Mouse (Mus musculus): Measurements from ENCODE around the gene Olfr112. TPM values are rescaled to one million over a fixed set of nuclear protein-coding genes. Genes with fewer than 3 reads are reported as not detected.

The Olfr112 gene
- not detected for polyA plus RNA-seq (2017; shearing (Covaris generic))

DNA sequence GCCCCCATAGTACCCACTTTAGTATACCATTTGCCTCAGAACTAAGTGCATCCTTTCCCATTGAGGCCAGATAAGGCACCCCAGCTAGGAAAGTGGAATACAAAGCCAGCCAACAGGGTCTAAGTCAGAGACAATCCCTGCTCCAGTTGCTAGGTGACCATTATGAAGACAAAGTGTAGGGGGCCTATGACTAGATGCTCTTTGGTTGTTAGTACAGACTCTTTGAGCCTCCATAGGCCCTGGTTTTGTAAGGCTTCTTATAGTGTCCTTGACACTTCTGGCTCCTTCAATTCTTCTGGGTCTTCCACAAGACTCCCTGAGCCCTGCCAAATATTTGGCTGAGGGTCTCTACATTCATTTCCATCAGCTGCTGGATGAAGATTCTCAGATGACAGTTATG, at the start of gene Olfr112:
Gene Olfr112 (minus strand): TSS at position 101 of the 400 bp plus-strand sequence.

GRCm38 (mm10) chr17:37592643-37593042, 23.4 kb upstream of the Olfr112 start, which contains the start of gene Olfr114:
Gene Olfr114 (minus strand): TSS chr17:37592743.

DNA sequence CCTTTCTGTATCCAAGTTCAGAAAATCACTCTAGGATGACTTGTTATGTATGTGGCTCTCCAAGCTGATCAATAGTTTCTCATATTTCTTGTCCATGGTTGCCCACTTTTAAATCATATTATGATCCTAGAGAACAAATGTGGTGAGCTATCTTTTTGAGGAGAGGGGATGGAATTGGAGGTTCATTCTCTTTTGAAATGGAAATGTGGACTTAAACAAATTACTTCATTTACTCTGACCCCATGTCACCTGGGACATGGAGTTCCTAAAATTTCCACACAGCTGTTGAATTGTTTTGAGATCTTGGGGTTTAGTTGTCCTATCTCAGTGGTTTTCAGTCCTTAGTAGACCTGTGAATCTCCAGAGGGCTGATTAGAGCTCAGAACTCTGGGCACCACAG, 8.3 kb upstream of the Olfr112 start, which contains the start of gene Olfr113:
Gene Olfr113 (minus strand): TSS at position 101 of the 400 bp plus-strand sequence.

Other genes with a start within 250 kb of the Olfr112 start
- gene Olfr103, start 229.8 kb downstream of the Olfr112 start, polyA plus RNA-seq (2017; shearing (Covaris generic)), result not detected
- gene Olfr104-ps, start 209.9 kb downstream of the Olfr112 start, polyA plus RNA-seq (2017; shearing (Covaris generic)), result not detected
- gene Olfr105-ps, start 190.4 kb downstream of the Olfr112 start, polyA plus RNA-seq (2017; shearing (Covaris generic)), result not detected
- not detected for gene Olfr106-ps, start 179.1 kb downstream of the Olfr112 start, polyA plus RNA-seq (2017; shearing (Covaris generic))
- not detected for gene Olfr107, start 170.2 kb downstream of the Olfr112 start, polyA plus RNA-seq (2017; shearing (Covaris generic))
- gene Olfr108, start 124.0 kb downstream of the Olfr112 start, polyA plus RNA-seq (2017; shearing (Covaris generic)), result not detected
- not detected for gene Olfr109, start 110.5 kb downstream of the Olfr112 start, polyA plus RNA-seq (2017; shearing (Covaris generic))
- gene H2-M2, start 85.9 kb downstream of the Olfr112 start, polyA plus RNA-seq (2017; shearing (Covaris generic)), result not detected
- gene Olfr110, start 77.0 kb downstream of the Olfr112 start, polyA plus RNA-seq (2017; shearing (Covaris generic)), result not detected
- gene Olfr111, start 61.4 kb downstream of the Olfr112 start, polyA plus RNA-seq (2017; shearing (Covaris generic)), result not detected
- not detected for gene Olfr113, start 8.2 kb upstream of the Olfr112 start, polyA plus RNA-seq (2017; shearing (Covaris generic))
- gene Olfr114, start 23.3 kb upstream of the Olfr112 start, polyA plus RNA-seq (2017; shearing (Covaris generic)), result not detected
- not detected for gene Olfr115, start 57.7 kb upstream of the Olfr112 start, polyA plus RNA-seq (2017; shearing (Covaris generic))
- gene Olfr116, start 57.7 kb upstream of the Olfr112 start, polyA plus RNA-seq (2017; shearing (Covaris generic)), result not detected
- gene Olfr117, start 94.3 kb upstream of the Olfr112 start, polyA plus RNA-seq (2017; shearing (Covaris generic)), result 0.23 TPM
- gene Olfr118, start 97.5 kb upstream of the Olfr112 start, polyA plus RNA-seq (2017; shearing (Covaris generic)), result 0.21 TPM
- gene Olfr119, start 127.1 kb upstream of the Olfr112 start, polyA plus RNA-seq (2017; shearing (Covaris generic)), result not detected
- gene Olfr120, start 152.4 kb upstream of the Olfr112 start, polyA plus RNA-seq (2017; shearing (Covaris generic)), result not detected
- gene Olfr121, start 179.4 kb upstream of the Olfr112 start, polyA plus RNA-seq (2017; shearing (Covaris generic)), result not detected
- not detected for gene Olfr122, start 199.2 kb upstream of the Olfr112 start, polyA plus RNA-seq (2017; shearing (Covaris generic))
- not detected for gene Olfr123, start 224.1 kb upstream of the Olfr112 start, polyA plus RNA-seq (2017; shearing (Covaris generic))
- not detected for gene Olfr124, start 230.4 kb upstream of the Olfr112 start, polyA plus RNA-seq (2017; shearing (Covaris generic))

Data from effector memory CD4-positive, alpha-beta T cell, adult 7 months (primary cell).